Mouse (Mus musculus) forebrain, embryonic 11.5 days (tissue): Measurements from ENCODE around the gene Rfx8. TPM values are rescaled to one million over a fixed set of nuclear protein-coding genes. Genes with fewer than 3 reads are reported as not detected.
"Not testable (repeated sequence)": the region's sequence is repeated elsewhere in the genome, so short reads cannot be mapped to it uniquely, and the experiment has no call there.

ENCODE experiments used
- ATAC-seq: fragments of 200-750 bp; cut with Nextera tagmentation; replicated peaks from 2 replicates; pipeline ENCODE4 v1.8.0; 2017; ENCODE audit warnings: moderate TSS enrichment; ENCODE audit not compliant: low FRiP score
- DNase-seq: peaks from one replicate; pipeline ENCODE4 v3.0.0-alpha.2; 2017; ENCODE audit warnings: low spot score
- H3K27ac ChIP-seq: fragments of 300-500 bp; sonication (generic); 2 replicates; pipeline ENCODE4 v1.5.1; 2014; ENCODE audit warnings: low read depth, low read length
- H3K27me3 ChIP-seq: fragments of 300-500 bp; sonication (generic); 2 replicates; pipeline ENCODE4 v1.6.1; 2014; ENCODE audit warnings: mild to moderate bottlenecking, low read length, mixed read lengths; ENCODE audit not compliant: control insufficient read depth, insufficient read depth
- H3K36me3 ChIP-seq: fragments of 300-500 bp; sonication (generic); 2 replicates; pipeline ENCODE4 v1.6.1; 2014; ENCODE audit warnings: mild to moderate bottlenecking, low read length, moderate library complexity, mixed read lengths; ENCODE audit not compliant: control insufficient read depth, insufficient read depth
- H3K4me1 ChIP-seq: fragments of 300-500 bp; sonication (generic); replicated peaks from 2 replicates; pipeline ENCODE4 v1.6.1; 2014; ENCODE audit warnings: low read length, mixed read lengths; ENCODE audit not compliant: control insufficient read depth, insufficient read depth
- H3K4me2 ChIP-seq: fragments of 300-500 bp; sonication (generic); 2 replicates; pipeline ENCODE4 v1.6.1; 2014; ENCODE audit warnings: low read depth, mild to moderate bottlenecking, low read length, moderate library complexity, mixed read lengths; ENCODE audit not compliant: severe bottlenecking
- H3K4me3 ChIP-seq: fragments of 300-500 bp; sonication (generic); 2 replicates; pipeline ENCODE4 v1.5.1; 2014; ENCODE audit warnings: low read depth, low read length
- H3K9ac ChIP-seq: fragments of 300-500 bp; sonication (generic); 2 replicates; pipeline ENCODE4 v1.6.1; 2014; ENCODE audit warnings: low read length
- H3K9me3 ChIP-seq: fragments of 300-500 bp; sonication (generic); 2 replicates; pipeline ENCODE4 v1.6.1; 2016; ENCODE audit warnings: low read length, mixed read lengths; ENCODE audit not compliant: control insufficient read depth
- WGBS: fragments of 180-500 bp; shearing (Covaris S2); extraction: QIAGEN DNeasy Blood & Tissue Kit; methylation state at CpG from one replicate; pipeline ENCODE4 v1.1.7; 2014; 5-methylcytosine and 5-hydroxymethylcytosine counted together
- polyA plus RNA-seq: library from polyadenylated mRNA; unstranded; fragments of >200 nt; fragmentation: Nextera tagmentation; extraction: Ambion mirVana; gene quantifications from 2 replicates; pipeline ENCODE4 v1.2.1, GENCODE M21; 2014

Rfx8 gene
- polyA plus RNA-seq, 1 experiment from 2014 or later = 0.45 TPM

DNA sequence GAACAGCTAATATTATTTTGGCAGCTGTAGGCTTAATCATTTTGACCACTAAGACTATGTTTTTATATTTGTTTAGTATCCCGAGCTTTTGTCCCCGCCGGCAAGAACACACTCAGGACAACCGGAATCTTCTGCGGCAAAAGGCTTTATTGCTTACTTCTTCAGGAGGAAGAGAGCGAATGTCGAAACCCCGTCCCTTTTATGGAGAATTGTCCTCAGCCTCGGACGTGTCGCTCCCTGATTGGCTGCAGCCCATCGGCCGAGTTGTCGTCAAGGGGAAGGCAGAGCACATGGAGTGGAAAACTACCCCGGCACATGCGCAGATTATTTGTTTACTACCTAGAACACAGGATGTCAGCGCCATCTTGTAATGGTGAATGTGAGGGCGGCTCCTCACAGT, 65.9 kb downstream of the Rfx8 start:
- not testable (repeated sequence) for H3K36me3 ChIP-seq, H3K4me1 ChIP-seq, H3K27ac ChIP-seq, H3K9ac ChIP-seq, DNase-seq, ATAC-seq, H3K4me3 ChIP-seq, H3K4me2 ChIP-seq, H3K9me3 ChIP-seq
- H3K27me3 ChIP-seq = peaks cover 12% of the 10 kb centered on the region
- WGBS = 89% methylated on average over 18 of the region's 18 CpGs

DNA sequence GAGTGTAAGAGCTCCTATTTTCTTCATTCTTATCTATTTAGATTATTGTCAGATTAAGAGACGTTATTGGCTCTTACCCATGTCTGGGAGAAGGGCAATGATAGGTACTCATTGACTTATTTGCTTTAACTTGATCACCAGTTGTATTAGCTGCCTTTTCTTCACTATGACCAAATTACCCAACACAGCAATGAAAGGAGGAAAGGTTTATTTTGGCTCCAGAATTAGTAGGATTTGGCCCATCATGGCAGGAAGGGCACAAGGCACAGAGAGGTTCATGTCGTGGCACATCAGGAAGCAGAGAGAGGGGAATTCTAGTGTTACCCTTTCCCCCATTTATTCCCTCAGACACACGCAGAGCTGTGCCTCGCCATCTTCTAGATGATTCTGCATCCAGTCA, 67.8 kb downstream of the Rfx8 start:
- DNase-seq = no peak
- Histone ChIP-seq H3K27me3 (peaks cover 15% of the 10 kb centered on the region), H3K4me2 (no peak overlapping the region), H3K9me3 (no peaks in the 10 kb centered on the region), H3K4me1 (peaks cover 6% of the 10 kb centered on the region; the same call in 1 of the 2 replicates), H3K9ac (no peak overlapping the region), H3K36me3 (no peaks in the 10 kb centered on the region), H3K27ac (no peak overlapping the region), H3K4me3 (no peak overlapping the region)
- no peak for ATAC-seq
- 95% methylated on average over 4 of the region's 4 CpGs for WGBS

DNA sequence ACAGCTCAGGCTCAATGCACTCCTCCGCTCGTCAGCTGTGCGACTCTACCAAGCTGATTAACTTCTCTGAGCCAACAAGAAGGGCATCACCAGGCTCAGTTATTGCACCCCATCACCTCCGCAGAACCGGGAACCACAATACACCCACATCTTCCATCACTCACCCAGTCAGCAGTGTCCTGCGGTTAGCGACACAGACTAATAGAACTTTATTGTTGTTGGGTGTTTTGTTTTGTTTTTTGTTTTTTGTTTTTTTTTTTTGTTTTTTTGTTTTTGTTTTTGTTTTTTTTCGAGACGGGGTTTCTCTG, 69.6 kb downstream of the Rfx8 start, which contains the start of gene Creg2:
TSS of gene Creg2 (minus strand) at position 234 of the 308 bp plus-strand sequence.
- ATAC-seq (no peak), DNase-seq (no peak)
- Histone ChIP-seq H3K27me3 (peaks cover 15% of the 10 kb centered on the region), H3K9me3 (no peaks in the 10 kb centered on the region), H3K4me2 (peak within 1 kb of the TSS; percentile 99), H3K4me3 (peak within 1 kb of the TSS; percentile 53), H3K36me3 (no peaks in the 10 kb centered on the region), H3K9ac (peak within 1 kb of the TSS; percentile 59), H3K27ac (no peak within 1 kb of the TSS), H3K4me1 (peaks cover 6% of the 10 kb centered on the region; the same call in 1 of the 2 replicates)
- WGBS = 45% methylated on average over 9 of the region's 9 CpGs

DNA sequence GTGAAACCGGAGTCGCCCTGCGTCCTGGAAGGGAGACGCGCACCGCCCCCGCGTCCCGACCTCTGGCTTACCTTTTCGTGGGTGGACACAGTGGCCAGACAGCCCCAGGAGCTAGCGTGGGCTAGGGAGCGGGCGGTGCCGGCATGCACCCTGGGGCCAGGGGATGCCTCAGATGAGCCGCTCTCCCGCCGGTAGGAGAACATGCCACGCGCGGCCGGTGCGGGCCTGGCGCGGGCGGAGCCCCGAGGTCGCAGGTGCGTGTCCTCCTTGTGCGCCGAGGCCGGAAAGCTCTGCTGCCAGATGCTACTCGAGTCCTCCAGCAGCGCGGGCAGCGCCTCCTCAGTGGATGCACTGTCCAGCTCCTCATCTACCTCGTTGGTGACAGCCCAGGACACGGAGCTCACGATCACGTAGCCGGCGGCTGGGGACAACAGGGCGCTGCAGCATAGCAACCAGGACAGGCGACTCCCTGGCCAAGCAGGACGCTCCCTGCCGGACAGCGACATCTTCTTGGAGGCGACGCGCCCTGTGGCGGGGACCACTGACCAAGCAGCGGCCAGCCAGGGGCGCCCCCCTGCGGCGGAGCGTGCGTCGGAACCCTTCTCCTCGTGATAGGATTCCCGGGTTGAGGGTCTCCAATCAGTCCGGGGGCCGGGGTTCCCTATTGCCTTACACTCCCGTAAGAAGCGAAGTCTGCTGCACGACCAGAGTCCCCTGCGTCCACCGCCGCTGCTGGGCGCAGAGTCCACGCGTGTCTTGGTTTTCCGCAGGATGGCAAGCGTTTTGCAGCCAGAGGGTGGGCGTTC, 70.2 kb downstream of the Rfx8 start:
- DNase-seq (peak; percentile 89), ATAC-seq (peak; percentile 80)
- no peak overlapping the region for H3K27ac ChIP-seq
- no peaks in the 10 kb centered on the region for H3K36me3 ChIP-seq
- H3K4me1 ChIP-seq = peaks cover 6% of the 10 kb centered on the region; the same call in 1 of the 2 replicates
- peak overlapping the region; percentile 53 for H3K4me3 ChIP-seq
- WGBS = under 1% methylated on average over 68 of the region's 73 CpGs
- peak overlapping the region; percentile 59 for H3K9ac ChIP-seq
- H3K27me3 ChIP-seq = peaks cover 15% of the 10 kb centered on the region
- H3K9me3 ChIP-seq = no peaks in the 10 kb centered on the region
- H3K4me2 ChIP-seq = peak overlapping the region; percentile 99

DNA sequence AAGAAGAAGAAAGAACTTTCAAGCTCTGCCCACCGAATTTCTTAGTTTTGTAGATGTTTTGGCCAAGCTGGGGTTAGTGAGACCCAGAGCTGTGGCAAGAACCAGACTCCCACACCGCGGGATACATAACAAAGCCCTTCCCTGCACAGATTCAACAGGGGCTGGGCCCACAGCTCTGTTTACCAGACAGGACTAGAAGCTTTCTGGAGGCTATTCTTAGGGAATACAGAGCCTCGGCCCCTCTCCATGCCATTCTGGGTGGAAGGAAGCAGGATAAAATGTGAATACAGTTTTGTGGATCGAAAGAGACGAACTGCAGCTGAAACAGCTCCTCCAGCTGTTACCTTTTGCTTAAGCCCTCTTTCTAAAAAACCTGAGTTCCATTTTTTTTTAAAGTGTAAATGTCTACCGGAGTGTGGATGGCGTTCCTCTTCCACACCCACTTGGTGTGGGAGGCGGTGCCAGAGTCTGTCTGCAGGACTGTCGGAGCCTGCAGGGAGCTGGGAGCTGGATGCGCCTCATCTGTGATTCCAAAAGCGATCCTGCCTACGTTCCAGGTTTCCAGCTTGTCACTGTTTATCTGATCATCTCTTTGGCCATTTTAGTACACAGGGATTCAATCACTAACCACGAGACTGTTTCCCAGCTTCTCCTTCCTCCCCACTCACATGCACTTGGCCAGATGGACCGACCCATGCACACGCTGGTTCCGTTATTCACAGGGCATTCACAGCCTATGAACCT, 70.9 kb downstream of the Rfx8 start:
- Histone ChIP-seq H3K27me3 (peaks cover 15% of the 10 kb centered on the region), H3K4me3 (peak overlapping the region; percentile 53), H3K9me3 (no peaks in the 10 kb centered on the region), H3K27ac (no peak overlapping the region), H3K4me1 (peaks cover 6% of the 10 kb centered on the region; the same call in 1 of the 2 replicates), H3K9ac (peak overlapping the region; percentile 59), H3K36me3 (no peaks in the 10 kb centered on the region), H3K4me2 (peak overlapping the region; percentile 99)
- ATAC-seq (peak; percentile 24; the same call in 1 of the 2 replicates), DNase-seq (no peak)
- 19% methylated on average over 17 of the region's 17 CpGs for WGBS

DNA sequence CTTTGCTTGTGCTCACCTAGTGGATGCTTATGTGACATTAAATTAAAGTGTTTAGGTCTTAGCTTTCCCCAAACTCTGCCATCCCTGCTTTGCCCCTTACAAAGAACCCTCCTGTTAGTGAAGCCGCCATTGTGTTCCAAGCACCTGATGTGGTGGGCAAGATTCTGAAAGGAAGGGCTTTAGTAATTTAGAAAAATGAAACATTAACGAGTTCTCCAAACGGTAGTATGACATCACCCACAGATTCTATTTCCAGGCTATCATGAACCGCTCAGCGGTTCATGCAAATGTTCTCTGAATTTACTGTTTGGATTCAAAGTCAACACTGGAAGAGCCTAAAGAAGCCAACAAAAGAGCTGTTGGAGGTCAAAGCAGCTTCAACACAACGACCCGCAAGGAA, 72.2 kb downstream of the Rfx8 start:
- Histone ChIP-seq H3K9ac (no peak overlapping the region), H3K27me3 (peaks cover 15% of the 10 kb centered on the region), H3K27ac (no peak overlapping the region), H3K4me1 (peaks cover 6% of the 10 kb centered on the region; the same call in 1 of the 2 replicates), H3K4me3 (no peak overlapping the region), H3K36me3 (no peaks in the 10 kb centered on the region), H3K4me2 (no peak overlapping the region), H3K9me3 (no peaks in the 10 kb centered on the region)
- 62% methylated on average over 7 of the region's 7 CpGs for WGBS
- DNase-seq (no peak), ATAC-seq (no peak)

DNA sequence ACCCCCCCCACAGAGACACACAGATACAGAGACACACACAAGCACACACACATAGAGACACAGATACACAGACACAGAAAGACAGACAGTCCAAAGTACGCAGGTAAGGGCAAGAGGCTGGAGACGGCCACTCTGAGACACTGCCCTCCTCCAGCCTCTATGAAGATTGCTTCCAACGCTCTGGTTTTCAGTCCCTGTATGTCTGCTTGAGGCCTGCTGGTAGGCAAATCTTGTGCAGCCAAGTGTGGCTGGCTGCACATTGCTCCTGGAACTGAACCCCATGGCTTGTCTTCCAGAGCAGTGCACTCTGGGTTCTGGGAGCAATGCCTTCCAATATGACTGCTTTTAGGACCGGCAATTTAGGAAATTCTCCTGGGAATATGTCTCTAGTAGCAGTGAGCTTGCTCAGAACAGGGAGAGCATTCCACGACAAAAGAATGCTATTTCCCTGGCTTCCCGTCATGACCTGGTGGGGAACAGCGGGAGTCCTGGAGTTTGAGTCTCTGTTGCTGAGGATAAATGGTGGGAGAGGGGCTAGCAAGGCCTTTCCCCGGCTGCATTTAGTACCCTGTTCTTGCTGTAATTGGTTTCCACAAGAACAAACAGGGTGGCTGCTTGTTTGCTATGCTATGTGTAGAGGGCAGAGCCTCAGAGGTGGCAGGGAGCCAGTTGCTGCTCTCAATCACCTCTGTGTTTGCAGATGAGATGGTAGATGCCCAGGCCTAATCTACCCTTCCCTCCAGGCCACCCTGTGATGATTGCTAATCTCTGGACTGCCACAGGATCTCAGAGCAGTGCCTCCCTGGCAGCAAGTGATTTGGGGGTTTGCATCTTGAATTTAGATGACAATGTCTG, 74.7 kb downstream of the Rfx8 start:
- Histone ChIP-seq H3K4me2 (no peak overlapping the region), H3K9me3 (0 out of 2 replicates have a peak, but pooled peaks cover 2% of the 10 kb centered on the region), H3K9ac (no peak overlapping the region), H3K4me1 (peaks cover 6% of the 10 kb centered on the region; the same call in 1 of the 2 replicates), H3K36me3 (no peaks in the 10 kb centered on the region), H3K27me3 (peaks cover 15% of the 10 kb centered on the region), H3K27ac (no peak overlapping the region), H3K4me3 (no peak overlapping the region)
- DNase-seq (no peak), ATAC-seq (no peak)
- WGBS = 49% methylated on average over 8 of the region's 8 CpGs

DNA sequence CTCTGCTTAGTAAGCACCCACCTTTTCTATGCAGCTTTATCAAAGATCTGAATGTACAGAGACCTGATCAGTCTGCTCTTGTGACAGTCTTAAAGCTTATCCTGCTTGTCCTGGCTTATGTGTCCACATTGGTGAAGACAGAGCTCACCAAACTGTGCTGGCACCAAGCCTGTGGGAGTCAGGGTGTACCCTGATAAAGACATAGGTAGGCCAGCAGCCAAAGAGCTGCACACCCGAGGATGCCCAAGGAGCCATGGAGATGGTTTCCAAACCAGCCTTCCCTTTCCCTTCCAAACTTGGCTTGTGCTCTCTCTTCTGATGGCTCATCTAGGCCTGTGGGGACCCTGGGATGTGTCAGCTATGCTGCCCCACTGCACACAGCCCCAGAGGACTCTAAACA, 76.5 kb downstream of the Rfx8 start:
- WGBS = 68% methylated on average over 1 of the region's 1 CpGs
- peaks cover 2% of the 10 kb centered on the region; the same call in 1 of the 2 replicates for H3K27me3 ChIP-seq
- no peak overlapping the region for H3K9ac ChIP-seq
- no peak overlapping the region for H3K27ac ChIP-seq
- no peak overlapping the region for H3K4me3 ChIP-seq
- H3K36me3 ChIP-seq = no peaks in the 10 kb centered on the region
- H3K9me3 ChIP-seq = 0 out of 2 replicates have a peak, but pooled peaks cover 2% of the 10 kb centered on the region
- DNase-seq (no peak), ATAC-seq (no peak)
- 0 out of 2 replicates have a peak, but pooled peaks cover 2% of the 10 kb centered on the region for H3K4me1 ChIP-seq
- no peak overlapping the region for H3K4me2 ChIP-seq
